In genomic region chr9:54323456-54323855, GRCm38 (mm10) we compare ENCODE assay signal across 11 mouse cellular contexts. TPM values are rescaled to one million over a fixed set of nuclear protein-coding genes. Genes with fewer than 3 reads are reported as not detected.
DNase-seq lines count a peak whose midpoint lies in the region; ATAC-seq and TF ChIP-seq lines count a peak whose summit lies in the region.
"Had no signal": no experiment of that assay in that cellular context is flagged by ENCODE, and none has a peak within 500 bp of the region (broad histone marks: within the 10 kb centered on the region; RNA-seq: fewer than 3 reads in every experiment).

No protein-coding gene starts in this region.

- peak; percentile 17 for DNase-seq in adrenal gland, postnatal 10 days
- DNase-seq in adrenal gland, postnatal 25 days = no peak
- DNase-seq in kidney, adult 8-10 months = no peak
- DNase-seq in G1E (ENCODE audit: low spot score) = peak; percentile 27
- peak; percentile 39 for DNase-seq in hindbrain, postnatal 0 days (ENCODE audit: low spot score)
- no peak for DNase-seq in limb, embryonic 10.5 days (ENCODE audit: low spot score)
- DNase-seq in ovary, postnatal 36 days (ENCODE audit: low spot score) = no peak
- DNase-seq: thymus, postnatal 4 days had no signal

- H3K4me3 ChIP-seq in kidney, embryonic 14.5 days (ENCODE audit: low read length) = no peak overlapping the region
- no peak overlapping the region for H3K4me3 ChIP-seq in G1E (ENCODE audit: low read depth, low read length)
- no peak overlapping the region for H3K4me3 ChIP-seq in hindbrain, postnatal 0 days (ENCODE audit: low read length)
- no peak overlapping the region for H3K4me3 ChIP-seq in limb, embryonic 10.5 days
- H3K4me3 ChIP-seq: erythroblast, embryonic 14.5 days; neural tube, embryonic 12.5 days had no signal

- H3K4me2 ChIP-seq in kidney, embryonic 14.5 days (replicated peaks; ENCODE audit: low read depth, low read length) = no peak overlapping the region
- H3K4me2 ChIP-seq in hindbrain, postnatal 0 days (ENCODE audit: low read depth, low read length) = no peak overlapping the region
- H3K4me2 ChIP-seq: neural tube, embryonic 12.5 days had no signal

- H3K36me3 ChIP-seq in kidney, embryonic 14.5 days (ENCODE audit: control insufficient read depth, insufficient read depth, low read length) = no peaks in the 10 kb centered on the region
- no peaks in the 10 kb centered on the region for H3K36me3 ChIP-seq in G1E (replicated peaks)
- no peaks in the 10 kb centered on the region for H3K36me3 ChIP-seq in hindbrain, postnatal 0 days (ENCODE audit: insufficient read depth, low read length)
- no peaks in the 10 kb centered on the region for H3K36me3 ChIP-seq in limb, embryonic 10.5 days
- H3K36me3 ChIP-seq: neural tube, embryonic 12.5 days had no signal

- H3K4me1 ChIP-seq in kidney, embryonic 14.5 days (ENCODE audit: control insufficient read depth, insufficient read depth, low read length) = no peaks in the 10 kb centered on the region
- H3K4me1 ChIP-seq in G1E (ENCODE audit: insufficient read depth, low read depth, low read length) = no peaks in the 10 kb centered on the region
- no peaks in the 10 kb centered on the region for H3K4me1 ChIP-seq in hindbrain, postnatal 0 days (ENCODE audit: insufficient read depth, low read length)
- peaks cover 24% of the 10 kb centered on the region for H3K4me1 ChIP-seq in limb, embryonic 10.5 days
- H3K4me1 ChIP-seq: neural tube, embryonic 12.5 days had no signal

- H3K9me3 ChIP-seq in kidney, embryonic 14.5 days (ENCODE audit: control insufficient read depth, low read length) = no peaks in the 10 kb centered on the region
- H3K9me3 ChIP-seq in G1E (replicated peaks) = no peaks in the 10 kb centered on the region
- H3K9me3 ChIP-seq in hindbrain, postnatal 0 days (ENCODE audit: low read length) = no peaks in the 10 kb centered on the region
- no peaks in the 10 kb centered on the region for H3K9me3 ChIP-seq in limb, embryonic 10.5 days (replicated peaks)
- H3K9me3 ChIP-seq: neural tube, embryonic 12.5 days had no signal

- WGBS in kidney, embryonic 14.5 days = 40% methylated on average over 8 of the region's 8 CpGs
- 46% methylated on average over 8 of the region's 8 CpGs for WGBS in hindbrain, postnatal 0 days
- 47% methylated on average over 8 of the region's 8 CpGs for WGBS in limb, embryonic 10.5 days

- no peak overlapping the region for H3K27ac ChIP-seq in kidney, embryonic 14.5 days (ENCODE audit: low read depth, low read length)
- no peak overlapping the region for H3K27ac ChIP-seq in hindbrain, postnatal 0 days
- no peak overlapping the region for H3K27ac ChIP-seq in limb, embryonic 10.5 days
- H3K27ac ChIP-seq: neural tube, embryonic 12.5 days had no signal

- TF ChIP-seq CTCF in G1E (IDR thresholded peaks at IDR 0.05; ENCODE audit: low read depth, low read length) = peak; percentile 41
- peak; percentile 73 for TF ChIP-seq CTCF in hindbrain, postnatal 0 days (IDR thresholded peaks at IDR 0.05; ENCODE audit: low read depth)

- no peaks in the 10 kb centered on the region for H3K27me3 ChIP-seq in kidney, embryonic 14.5 days (ENCODE audit: control insufficient read depth, insufficient read depth, low read length)
- H3K27me3 ChIP-seq in G1E (ENCODE audit: insufficient read depth, low read length) = peaks cover 15% of the 10 kb centered on the region
- no peaks in the 10 kb centered on the region for H3K27me3 ChIP-seq in hindbrain, postnatal 0 days (ENCODE audit: insufficient read depth, low read length)
- H3K27me3 ChIP-seq in limb, embryonic 10.5 days (ENCODE audit: low read depth, poor library complexity, severe bottlenecking) = no peaks in the 10 kb centered on the region
- H3K27me3 ChIP-seq: neural tube, embryonic 12.5 days had no signal

- ATAC-seq in kidney, embryonic 14.5 days (ENCODE audit: low FRiP score, low TSS enrichment) = peak; percentile 66; the same call in 1 of the 2 replicates
- ATAC-seq in G1E (ENCODE audit: extremely low read depth, insufficient number of reproducible peaks, low FRiP score, poor library complexity, severe bottlenecking) = no peak
- ATAC-seq in hindbrain, postnatal 0 days = no peak

- no peak overlapping the region for H3K9ac ChIP-seq in kidney, embryonic 14.5 days (ENCODE audit: low read depth, low read length)
- no peak overlapping the region for H3K9ac ChIP-seq in hindbrain, postnatal 0 days (replicated peaks; ENCODE audit: low read length)
- H3K9ac ChIP-seq: neural tube, embryonic 12.5 days had no signal

RNA-seq across cellular contexts. Expression of gene Gldn, which starts 37.2 kb away (rescaled TPM):
- 1 to 10 TPM; 3.0 to 3.7 TPM for total RNA-seq in adrenal gland, postnatal 10 days (2021)
- total RNA-seq in adrenal gland, postnatal 25 days (2021) = 4.7 and 5.4 TPM in 2 replicates
- 3.4 and 6.0 TPM in 2 replicates for polyA plus RNA-seq in kidney, embryonic 14.5 days (2014; fragmentation: Nextera tagmentation; extraction: Ambion mirVana)
- total RNA-seq in G1E (2014; fragmentation: Nextera tagmentation) (not detected in 2 replicates), G1E (2017) (0.16 TPM in 1 of 2 replicates, not detected in the other)
- not detected in 2 replicates for polyA plus RNA-seq in G1E (2012)
- total RNA-seq in hindbrain, postnatal 0 days (2014; rRNA removed) = 0.21 and 1.7 TPM in 2 replicates
- polyA plus RNA-seq in hindbrain, postnatal 0 days (2015; fragmentation: Nextera tagmentation; extraction: Ambion mirVana) = 0.72 and 0.78 TPM in 2 replicates
- 0.30 and 0.35 TPM in 2 replicates for polyA plus RNA-seq in limb, embryonic 10.5 days (2016; fragmentation: Nextera tagmentation; extraction: Ambion mirVana)
- polyA plus RNA-seq: erythroblast, embryonic 14.5 days had no signal

RNA-seq across cellular contexts. Expression of gene Cyp19a1, which starts 55.5 kb away (rescaled TPM):
- total RNA-seq in adrenal gland, postnatal 10 days (2021) = not detected
- total RNA-seq in adrenal gland, postnatal 25 days (2021) = not detected in 2 replicates
- polyA plus RNA-seq in kidney, embryonic 14.5 days (2014; fragmentation: Nextera tagmentation; extraction: Ambion mirVana) = not detected in 2 replicates
- total RNA-seq in G1E (2014; fragmentation: Nextera tagmentation) (not detected in 2 replicates), G1E (2017) (0.27 TPM in 1 of 2 replicates, not detected in the other)
- polyA plus RNA-seq in G1E (2012) = not detected in 2 replicates
- not detected in 2 replicates for total RNA-seq in hindbrain, postnatal 0 days (2014; rRNA removed)
- not detected in 2 replicates for polyA plus RNA-seq in hindbrain, postnatal 0 days (2015; fragmentation: Nextera tagmentation; extraction: Ambion mirVana)
- polyA plus RNA-seq in limb, embryonic 10.5 days (2016; fragmentation: Nextera tagmentation; extraction: Ambion mirVana) = not detected in 2 replicates

Comparison
In these comparisons a context has a peak if more than half of its experiments do, and no peak if none do; other contexts are left out.
1. DNase-seq: peak in adrenal gland, postnatal 10 days (single experiment), G1E (single experiment) and hindbrain, postnatal 0 days (single experiment); none in adrenal gland, postnatal 25 days (single experiment), kidney, adult 8-10 months (0 of 2), limb, embryonic 10.5 days (single experiment) and ovary, postnatal 36 days (single experiment).